Mouse (Mus musculus) regulatory T cell (primary cell): ENCODE measurements around the gene Trpc5.

Source experiments
- in situ Hi-C: fragments of 300-600 bp; cut with MboI, MseI; formaldehyde crosslinking; loops from one replicate; pipeline ENCODE4 v1.15.1; 2025; ENCODE audit warnings: high pct_unique_total_duplicates

Trpc5 gene

DNA sequence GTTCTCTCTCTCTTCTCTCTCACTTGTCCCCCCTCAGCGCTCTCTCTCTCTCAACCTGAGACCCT is at the start of gene Trpc5:
Gene Trpc5 (minus strand): TSS at position 39 of the 65 bp plus-strand sequence.
- in situ Hi-C loops, result no loop called here

GRCm38 (mm10) chrX:144716330-144716729 is 28.4 kb upstream of the Trpc5 start:
- in situ Hi-C loops, result no loop called here

GRCm38 (mm10) chrX:144689859-144690181 is 1.8 kb upstream of the Trpc5 start:
- in situ Hi-C loops, result no loop called here

DNA sequence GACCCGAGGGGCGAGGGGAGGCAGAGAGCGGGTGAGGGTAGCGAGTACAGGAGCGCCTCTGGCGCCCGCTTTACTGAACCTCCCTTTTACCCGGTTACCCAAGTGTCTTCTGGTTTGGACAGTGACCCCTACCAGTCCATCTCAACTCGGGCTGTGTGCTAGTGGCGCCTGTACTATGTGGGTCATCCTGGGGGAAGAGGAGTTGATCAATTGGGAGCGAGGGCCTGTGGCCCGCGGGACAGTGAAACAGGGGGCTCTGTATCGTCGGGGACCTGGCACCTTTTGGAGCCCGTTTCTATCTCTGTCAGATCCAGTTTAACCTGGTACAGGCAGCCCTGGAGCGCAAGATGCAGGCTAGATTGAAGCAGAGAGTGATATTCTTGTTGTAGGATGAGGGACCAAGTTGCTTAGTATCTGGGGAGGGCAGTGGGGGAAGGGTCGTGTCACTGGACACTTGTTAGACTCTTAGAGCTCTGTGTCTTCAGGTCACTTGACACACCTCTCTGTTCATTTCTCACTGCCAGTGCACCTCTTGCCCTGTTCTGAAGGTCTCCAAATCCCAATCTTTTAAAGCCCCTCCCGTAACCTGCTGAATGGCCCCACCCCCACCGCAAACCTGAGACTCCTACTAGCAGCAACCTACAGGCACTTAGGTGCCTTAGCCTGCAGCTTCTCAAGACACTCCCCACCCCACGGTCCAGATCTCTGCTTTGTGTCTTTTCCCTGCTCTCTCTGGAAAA is 1.3 kb upstream of the Trpc5 start:
- in situ Hi-C loops, result no loop called here

DNA sequence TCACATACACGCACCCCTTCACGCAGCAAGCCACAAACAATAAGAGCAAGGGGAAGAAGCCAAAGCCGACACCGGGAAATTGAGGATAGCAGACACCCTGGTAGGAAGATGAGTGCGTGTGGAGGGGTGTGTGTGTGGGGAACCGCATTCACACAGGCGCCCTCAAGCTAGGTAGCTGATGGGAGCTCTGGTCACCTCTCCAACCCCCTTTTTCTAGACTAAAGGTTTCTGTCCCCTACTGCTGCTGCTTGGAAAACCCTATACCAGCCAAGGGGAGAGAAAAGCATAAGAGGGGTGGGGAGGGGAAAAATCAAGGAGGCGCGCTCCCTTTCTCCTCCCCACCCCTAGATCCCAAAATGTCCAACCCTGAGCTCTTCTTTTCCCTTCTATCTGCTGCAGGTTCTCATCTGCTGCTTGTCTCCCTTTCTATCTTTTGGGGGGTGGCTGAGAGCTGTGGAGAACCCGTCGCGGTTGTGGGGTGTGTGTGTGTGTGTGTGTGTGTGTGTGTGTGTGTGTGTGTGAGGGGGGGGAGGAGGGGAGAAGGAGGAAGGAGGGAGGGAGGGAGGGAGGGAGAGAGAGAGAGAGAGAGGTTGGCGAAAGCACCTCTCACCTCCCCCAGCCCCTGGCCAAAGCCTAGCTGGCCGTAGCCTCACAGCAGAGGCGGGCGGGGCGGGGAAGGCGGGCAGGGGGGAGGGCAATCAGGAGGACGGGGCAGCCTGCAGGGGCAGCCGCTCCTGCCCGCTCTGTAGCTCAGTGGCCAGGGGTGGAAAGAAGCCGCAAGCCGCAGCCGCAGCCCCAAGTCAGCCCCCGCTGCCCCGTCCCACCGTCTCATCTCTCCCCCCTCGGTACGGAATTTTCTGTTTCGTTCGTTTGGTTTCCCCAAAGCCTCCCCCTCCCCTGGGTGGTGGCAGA is 483 bp upstream of the Trpc5 start, which contains the start of gene Rtl4:
Gene Rtl4 (plus strand): TSS at position 701 of the 912 bp plus-strand sequence.
- in situ Hi-C loops, result no loop called here

DNA sequence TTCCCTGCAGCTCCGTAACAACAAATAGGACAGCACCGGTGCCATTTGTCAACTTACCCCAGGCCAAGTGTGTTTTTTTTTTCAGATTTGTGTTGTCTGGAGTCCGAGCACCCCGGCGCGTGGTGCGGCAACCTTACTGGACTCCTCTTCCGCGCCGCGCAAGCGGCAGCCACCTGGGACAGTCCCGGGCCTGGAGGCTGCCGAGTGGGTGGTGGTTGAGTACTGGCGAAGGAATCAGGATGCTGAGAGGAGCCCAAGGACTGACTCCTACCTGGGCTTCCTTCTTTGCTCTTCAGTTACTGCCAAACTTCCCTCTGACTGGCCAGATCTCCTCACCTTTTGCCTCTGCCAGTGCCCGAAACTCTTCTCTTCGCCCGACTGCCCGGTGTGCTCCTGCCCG is 238 bp downstream of the Trpc5 start:
- in situ Hi-C loops, result no loop called here

DNA sequence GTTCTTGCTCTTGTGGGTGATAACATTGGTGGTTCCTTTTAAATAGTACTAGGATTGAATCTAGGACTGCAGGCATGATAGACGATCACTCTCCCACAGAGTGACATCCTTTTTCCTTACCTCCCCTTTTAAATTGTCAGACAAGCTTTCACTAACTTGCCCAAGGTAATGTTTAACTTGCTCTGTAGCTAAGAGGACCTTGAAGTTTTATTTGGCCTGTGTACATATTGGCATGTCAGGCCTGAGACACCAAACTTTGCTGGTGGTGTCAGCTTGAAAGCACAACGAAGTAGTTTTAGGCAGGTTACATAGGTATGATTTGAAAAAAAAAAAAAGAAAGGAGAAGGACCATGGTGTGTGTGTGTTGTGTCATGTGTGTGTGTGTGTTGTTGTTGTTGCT is 35.8 kb downstream of the Trpc5 start:
- in situ Hi-C loops, result no loop called here

DNA sequence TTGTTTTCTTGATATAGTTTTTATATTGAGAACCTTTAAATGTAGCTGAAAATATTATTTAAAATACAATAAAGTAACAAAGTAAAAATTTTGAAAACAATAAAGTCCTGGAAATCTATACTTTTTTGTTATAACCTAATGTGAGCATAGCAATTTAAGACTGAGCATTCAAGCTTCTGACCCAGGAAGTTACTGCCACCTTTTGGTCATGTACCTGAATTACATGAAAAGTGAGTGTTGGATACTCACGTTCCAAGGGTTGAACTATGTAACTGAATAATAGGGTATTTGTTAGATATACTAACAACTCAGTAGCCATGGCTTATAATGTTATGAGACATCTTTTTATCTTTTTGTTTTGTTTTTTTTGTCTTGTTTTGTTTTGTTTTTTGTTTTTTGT is 42.6 kb downstream of the Trpc5 start:
- in situ Hi-C loops, result no loop called here

DNA sequence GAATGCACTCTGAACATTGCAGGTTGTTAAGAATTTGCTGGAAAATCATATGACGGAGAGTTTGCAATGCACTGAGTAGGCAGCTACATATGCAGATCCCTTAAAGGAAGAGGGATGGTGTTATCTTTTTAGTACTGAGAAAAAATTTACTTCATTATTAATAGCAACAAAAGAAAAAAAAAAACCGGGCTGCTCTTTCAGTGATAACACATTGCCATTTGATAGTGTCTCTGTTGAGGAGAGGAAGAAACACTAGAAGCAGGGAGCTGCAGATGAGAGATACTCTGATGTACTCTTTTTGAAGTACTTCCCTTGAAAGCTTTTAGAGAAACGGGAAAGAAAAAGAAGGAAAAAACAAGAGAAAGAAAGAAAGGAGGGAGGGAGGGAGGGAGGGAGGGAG is 43.2 kb downstream of the Trpc5 start:
- in situ Hi-C loops, result no loop called here

DNA sequence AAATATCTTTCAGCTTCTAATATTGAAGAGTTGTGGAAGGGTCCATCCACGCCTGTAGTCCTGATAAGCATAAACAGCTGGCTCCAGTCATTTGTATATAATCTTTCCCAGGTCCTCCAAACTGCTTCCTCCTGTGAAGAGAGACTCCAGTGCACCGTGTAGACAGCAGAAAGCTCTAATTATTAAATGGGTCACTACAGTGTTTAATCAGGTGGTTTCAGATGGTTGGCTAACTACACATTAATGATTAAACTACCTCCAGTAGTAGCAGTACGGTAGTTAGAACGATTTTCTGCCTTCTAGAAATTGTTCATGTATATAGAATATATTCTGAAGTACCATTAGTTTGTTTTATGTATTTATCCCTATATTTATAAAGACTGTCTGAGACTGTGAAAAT is 75.2 kb downstream of the Trpc5 start:
- in situ Hi-C loops, result no loop called here

DNA sequence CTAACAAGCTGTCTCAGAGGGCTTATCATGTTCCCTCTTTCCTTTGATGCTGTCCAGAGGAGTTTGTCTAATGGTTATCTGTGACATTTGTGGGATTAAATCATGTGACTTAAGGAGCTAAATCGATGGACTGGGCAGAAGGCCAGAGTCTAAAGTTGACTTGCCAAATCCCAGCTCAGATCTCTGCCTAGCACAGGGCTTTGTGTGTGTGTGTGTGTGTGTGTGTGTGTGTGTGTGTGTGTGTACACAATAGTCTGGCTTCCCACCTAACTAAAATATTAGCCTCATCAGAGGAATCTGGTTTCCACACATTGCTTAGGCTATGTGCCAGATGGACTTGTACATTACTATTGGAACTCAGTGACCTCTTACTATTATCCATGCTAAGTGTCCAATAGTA is 151.5 kb downstream of the Trpc5 start:
- in situ Hi-C loops, result no loop called here

DNA sequence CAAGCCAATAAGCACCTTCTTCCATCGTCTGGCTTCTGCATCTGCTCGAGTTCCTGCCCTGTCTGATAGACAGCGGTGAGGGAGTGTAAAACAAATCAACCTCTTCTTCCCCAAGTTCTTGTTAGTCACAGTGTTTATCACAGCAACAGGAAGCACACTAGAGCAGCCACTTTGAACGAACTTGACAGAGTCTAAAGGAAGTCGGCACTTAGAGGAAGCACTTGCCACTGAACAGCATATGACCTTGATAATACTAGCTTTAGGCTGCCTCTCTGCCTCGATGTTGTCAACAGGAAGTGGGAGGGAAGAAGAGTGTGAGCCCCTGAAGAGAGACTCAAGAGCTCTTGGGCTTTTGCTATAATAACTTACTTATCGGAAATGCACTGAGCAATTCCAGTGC is 161.9 kb downstream of the Trpc5 start:
- in situ Hi-C loops, result no loop called here

DNA sequence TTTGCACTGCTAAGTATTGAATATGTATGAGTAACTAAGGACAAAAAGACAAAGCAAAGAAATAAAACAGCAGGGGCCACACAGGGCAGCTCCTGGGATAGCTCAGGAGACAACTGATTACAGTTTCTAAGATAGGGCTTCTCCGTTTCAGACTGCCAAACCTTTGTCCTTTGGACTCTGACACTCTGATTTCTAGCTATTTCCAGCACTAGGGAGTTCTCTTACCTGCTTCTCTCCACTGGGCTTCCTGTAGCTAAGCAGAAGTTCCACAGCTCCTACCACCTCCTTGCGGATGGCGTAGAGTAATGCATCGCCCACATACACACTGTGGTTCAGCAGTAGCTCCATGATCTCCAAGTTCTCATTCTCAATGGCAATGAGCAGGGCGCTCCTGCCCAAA is 164.7 kb downstream of the Trpc5 start:
- in situ Hi-C loops, result no loop called here

DNA sequence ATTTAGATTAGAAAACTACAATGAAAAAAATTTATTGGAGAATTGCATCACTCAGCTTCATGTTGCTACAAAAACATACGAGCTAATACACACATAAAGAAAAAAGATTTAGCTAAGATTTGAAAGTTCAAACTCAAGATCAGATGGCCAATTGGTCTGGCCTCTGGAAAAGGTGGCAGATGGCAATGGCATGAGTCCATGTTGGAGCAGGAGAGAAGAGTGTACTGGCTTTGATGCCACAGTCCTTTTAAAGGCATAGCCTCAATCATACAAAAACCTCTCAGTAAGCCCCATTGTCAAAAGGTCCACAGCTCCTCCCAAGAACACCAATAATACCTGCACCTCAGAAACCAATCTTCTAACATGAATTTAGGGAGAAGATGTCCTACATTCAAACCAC is 196.6 kb downstream of the Trpc5 start:
- in situ Hi-C loops, result no loop called here

DNA sequence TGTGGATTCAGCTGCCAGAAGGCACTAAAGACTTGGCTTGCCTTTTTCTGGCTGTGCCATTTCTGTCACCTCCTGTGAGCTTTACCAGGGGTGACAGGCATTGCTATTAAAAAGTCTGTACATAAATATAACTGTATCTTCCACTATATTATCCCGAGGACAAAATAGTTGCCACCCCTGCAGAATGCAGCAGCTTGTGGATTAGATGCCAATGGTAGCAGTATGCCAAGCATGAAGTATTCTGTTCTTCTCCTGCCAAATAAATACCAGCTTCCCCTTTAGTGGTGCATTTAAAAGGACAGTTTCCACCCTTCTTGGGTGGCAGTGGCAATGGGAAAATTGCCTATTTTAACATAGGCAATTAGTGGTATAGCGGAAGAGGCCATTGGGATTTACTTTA is 223.6 kb downstream of the Trpc5 start:
- in situ Hi-C loops, result no loop called here

DNA sequence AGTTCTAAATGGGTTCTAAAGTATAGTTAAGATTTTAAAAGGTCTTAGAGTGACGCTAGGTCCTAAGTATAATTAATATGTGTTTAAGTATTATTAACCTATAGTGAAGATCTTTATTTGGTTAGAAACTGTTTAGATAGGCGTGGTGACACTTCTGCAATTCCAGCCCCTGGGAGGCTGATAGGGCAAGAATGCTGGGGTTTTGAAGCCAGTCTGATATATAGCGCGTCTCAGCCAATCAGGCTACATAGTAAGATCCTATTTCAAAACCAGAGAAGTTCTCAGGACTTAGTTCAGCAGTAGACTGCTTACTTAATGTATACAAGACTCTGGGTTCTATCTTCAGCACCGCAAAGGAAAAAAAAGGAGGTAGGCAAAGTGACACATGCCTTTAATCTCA is 231.7 kb downstream of the Trpc5 start, which contains the start of gene Trpc5os:
Gene Trpc5os (plus strand): TSS at position 301 of the 400 bp plus-strand sequence.
- in situ Hi-C loops, result no loop called here

- in situ Hi-C loops, result loop anchor here (25.0 kb wide), 1 partner anchor 913 kb away; the partner anchor contains the start of gene Lhfpl1
These were observed 264.1 kb downstream of the Trpc5 start for GRCm38 (mm10) chrX:144423848-144424247.

GRCm38 (mm10) chrX:144421091-144421490 is 266.9 kb downstream of the Trpc5 start:
- in situ Hi-C loops, result loop anchor here (25.0 kb wide), 1 partner anchor 916 kb away; the partner anchor contains the start of gene Lhfpl1

DNA sequence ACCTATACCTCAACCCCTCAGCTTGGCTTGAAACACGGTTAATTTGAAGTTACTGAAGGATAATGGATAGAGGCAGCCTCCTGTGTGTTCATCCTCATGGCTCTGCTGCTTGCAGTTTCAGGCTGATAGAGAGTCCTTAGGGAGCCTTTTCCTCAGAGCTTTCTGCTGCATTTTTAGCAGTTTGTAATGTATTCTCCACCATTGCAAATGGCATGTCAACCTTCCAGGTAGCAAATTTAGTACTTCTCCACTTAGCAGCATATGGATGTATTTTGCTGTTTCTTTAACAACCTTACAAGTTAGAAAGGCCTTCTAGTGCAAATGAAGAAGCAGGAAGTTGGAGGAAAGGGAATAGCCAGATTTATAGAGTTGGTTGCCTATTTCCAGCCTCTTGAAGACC is 267.7 kb downstream of the Trpc5 start:
- in situ Hi-C loops, result loop anchor here (25.0 kb wide), 1 partner anchor 917 kb away; the partner anchor contains the start of gene Lhfpl1

DNA sequence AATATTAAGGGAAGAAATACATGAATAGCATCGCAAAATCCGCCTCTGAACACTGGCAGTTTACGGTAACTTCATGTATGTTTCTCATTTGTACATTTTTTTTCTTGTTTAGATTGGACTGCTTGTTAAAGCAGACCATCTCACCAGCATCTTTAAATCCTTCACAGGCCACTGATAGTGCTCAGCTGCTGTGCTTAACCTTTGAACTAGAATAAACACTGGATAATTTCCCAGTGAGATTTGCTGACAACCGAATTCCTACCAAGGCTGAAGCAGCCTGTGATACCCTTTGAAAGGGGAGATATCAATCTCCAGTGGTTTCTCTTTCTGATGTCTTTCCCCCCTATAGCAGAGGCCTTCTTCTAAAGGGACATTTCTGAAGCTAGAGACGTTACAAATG is 279.9 kb downstream of the Trpc5 start:
- in situ Hi-C loops, result loop anchor here (25.0 kb wide), 1 partner anchor 929 kb away; the partner anchor contains the start of gene Lhfpl1

DNA sequence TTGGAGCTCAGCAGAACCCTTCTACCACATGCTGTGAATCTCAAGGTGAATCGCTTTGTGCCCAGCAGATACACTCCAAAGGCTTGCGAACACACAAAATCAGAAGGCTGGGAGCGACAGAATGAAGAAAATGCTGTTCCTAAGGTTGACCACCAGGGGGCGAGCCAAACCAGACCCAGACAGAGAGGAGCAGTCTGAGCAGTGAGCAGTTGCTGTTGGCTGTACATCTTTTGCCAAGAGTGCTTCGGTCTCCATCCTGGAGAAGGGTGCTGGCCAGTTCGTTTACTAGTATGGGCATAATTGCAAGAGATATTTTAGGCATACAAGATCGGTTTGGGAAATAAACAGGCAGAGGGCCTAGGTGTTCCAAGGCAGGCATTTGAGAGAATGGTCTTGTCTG is 284.5 kb downstream of the Trpc5 start:
- in situ Hi-C loops, result loop anchor here (25.0 kb wide), 1 partner anchor 934 kb away; the partner anchor contains the start of gene Lhfpl1

DNA sequence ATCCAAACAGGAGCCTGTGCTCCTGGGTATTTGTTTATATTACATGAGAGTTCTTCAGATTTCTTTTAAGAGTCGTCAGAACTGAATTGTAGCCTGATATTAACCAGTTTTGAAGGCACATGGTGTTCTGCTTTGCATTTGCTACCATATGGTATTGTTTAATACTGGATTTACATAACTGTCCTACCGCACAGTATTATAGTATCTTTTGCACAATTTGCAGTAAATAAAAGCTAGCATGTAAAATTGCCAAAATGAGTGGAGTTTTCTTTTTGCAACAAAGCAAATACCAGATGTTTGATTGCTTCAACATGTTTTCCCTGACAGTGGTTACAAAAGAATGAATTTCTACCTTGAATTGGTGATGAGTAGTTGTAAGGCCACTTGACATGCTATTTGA is 313.8 kb downstream of the Trpc5 start:
- in situ Hi-C loops, result no loop called here

GRCm38 (mm10) chrX:144338355-144338754 is 349.6 kb downstream of the Trpc5 start:
- in situ Hi-C loops, result no loop called here
